Mouse (Mus musculus): ENCODE results near the gene Msi2. TPM values are rescaled to one million over a fixed set of nuclear protein-coding genes. Genes with fewer than 3 reads are reported as not detected.
A peak's percentile ranks its signal among the peaks of the same experiment; 100 is the strongest.

Gene Msi2
- polyA plus RNA-seq, 1 experiment from 2014 or later, result 24.5 TPM

GRCm38 (mm10) chr11:88424034-88424767 is 294.1 kb downstream of the Msi2 start:
- WGBS, result 66% methylated on average over 20 of the region's 20 CpGs
- Histone ChIP-seq H3K27me3 (ENCODE audit: insufficient read depth, low read length) (no peaks in the 10 kb centered on the region), H3K9ac (ENCODE audit: low read depth, low read length) (no peak overlapping the region), H3K27ac (no peak overlapping the region), H3K36me3 (ENCODE audit: insufficient read depth, low read length) (no peaks in the 10 kb centered on the region), H3K9me3 (replicated peaks; ENCODE audit: low read length) (no peaks in the 10 kb centered on the region), H3K4me1 (replicated peaks; ENCODE audit: insufficient read depth, low read length) (peaks cover 8% of the 10 kb centered on the region), H3K4me3 (replicated peaks; ENCODE audit: low read depth, low read length) (no peak overlapping the region), H3K4me2 (ENCODE audit: low read length) (no peak overlapping the region)
- ATAC-seq (replicated peaks; ENCODE audit: low FRiP score, low read depth), result no peak
- DNase-seq (ENCODE audit: low spot score), result no peak
- TF ChIP-seq CTCF (IDR thresholded peaks at IDR 0.05; ENCODE audit: low read depth), result no peak

GRCm38 (mm10) chr11:88421057-88421578 is 297.2 kb downstream of the Msi2 start:
- Histone ChIP-seq H3K4me2 (ENCODE audit: low read length) (no peak overlapping the region), H3K36me3 (ENCODE audit: insufficient read depth, low read length) (no peaks in the 10 kb centered on the region), H3K9me3 (replicated peaks; ENCODE audit: low read length) (no peaks in the 10 kb centered on the region), H3K9ac (ENCODE audit: low read depth, low read length) (0 out of 2 replicates have a peak overlapping the region, but pooled peaks have one; percentile 18), H3K4me1 (replicated peaks; ENCODE audit: insufficient read depth, low read length) (peaks cover 8% of the 10 kb centered on the region), H3K27ac (peak overlapping the region; percentile 36; the same call in 1 of the 2 replicates), H3K27me3 (ENCODE audit: insufficient read depth, low read length) (no peaks in the 10 kb centered on the region), H3K4me3 (replicated peaks; ENCODE audit: low read depth, low read length) (no peak overlapping the region)
- ATAC-seq (replicated peaks; ENCODE audit: low FRiP score, low read depth), result no peak
- TF ChIP-seq CTCF (IDR thresholded peaks at IDR 0.05; ENCODE audit: low read depth), result no peak
- DNase-seq (ENCODE audit: low spot score), result peak; percentile 27
- WGBS, result 41% methylated on average over 9 of the region's 9 CpGs

GRCm38 (mm10) chr11:88419657-88420366 is 298.5 kb downstream of the Msi2 start:
- WGBS, result 85% methylated on average over 9 of the region's 9 CpGs
- TF ChIP-seq CTCF (IDR thresholded peaks at IDR 0.05; ENCODE audit: low read depth), result no peak
- Histone ChIP-seq H3K27ac (no peak overlapping the region), H3K9me3 (replicated peaks; ENCODE audit: low read length) (no peaks in the 10 kb centered on the region), H3K4me3 (replicated peaks; ENCODE audit: low read depth, low read length) (no peak overlapping the region), H3K4me2 (ENCODE audit: low read length) (no peak overlapping the region), H3K27me3 (ENCODE audit: insufficient read depth, low read length) (no peaks in the 10 kb centered on the region), H3K36me3 (ENCODE audit: insufficient read depth, low read length) (no peaks in the 10 kb centered on the region), H3K4me1 (replicated peaks; ENCODE audit: insufficient read depth, low read length) (0 out of 2 replicates have a peak, but pooled peaks cover 3% of the 10 kb centered on the region), H3K9ac (ENCODE audit: low read depth, low read length) (no peak overlapping the region)
- ATAC-seq (replicated peaks; ENCODE audit: low FRiP score, low read depth) (no peak), DNase-seq (ENCODE audit: low spot score) (no peak)

DNA sequence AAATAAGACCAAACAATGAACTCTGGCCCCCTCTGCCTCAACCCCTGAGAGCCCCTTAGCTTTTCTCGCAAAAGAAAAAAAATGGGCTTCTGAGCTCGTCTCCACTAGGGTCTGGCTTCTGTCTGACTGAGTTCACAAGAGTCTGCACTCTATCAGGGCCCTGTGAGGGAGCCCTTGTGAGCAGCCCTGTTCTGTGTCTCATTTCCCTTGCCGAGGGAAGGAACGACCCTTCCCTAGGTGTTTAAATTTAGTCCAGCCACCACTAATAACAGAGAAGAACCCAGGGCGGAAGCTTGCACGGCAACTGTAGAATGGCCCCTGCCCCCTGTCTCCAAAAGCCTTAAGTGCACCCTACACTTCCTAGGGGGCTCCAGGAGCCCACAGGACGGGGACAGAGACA is 299.2 kb downstream of the Msi2 start:
- no peak for TF ChIP-seq CTCF (IDR thresholded peaks at IDR 0.05; ENCODE audit: low read depth)
- 59% methylated on average over 7 of the region's 7 CpGs for WGBS
- Histone ChIP-seq H3K27me3 (ENCODE audit: insufficient read depth, low read length) (no peaks in the 10 kb centered on the region), H3K36me3 (ENCODE audit: insufficient read depth, low read length) (no peaks in the 10 kb centered on the region), H3K9me3 (replicated peaks; ENCODE audit: low read length) (no peaks in the 10 kb centered on the region), H3K4me1 (replicated peaks; ENCODE audit: insufficient read depth, low read length) (0 out of 2 replicates have a peak, but pooled peaks cover 6% of the 10 kb centered on the region), H3K4me3 (replicated peaks; ENCODE audit: low read depth, low read length) (no peak overlapping the region), H3K9ac (ENCODE audit: low read depth, low read length) (no peak overlapping the region), H3K27ac (no peak overlapping the region), H3K4me2 (ENCODE audit: low read length) (no peak overlapping the region)
- DNase-seq (ENCODE audit: low spot score) (no peak), ATAC-seq (replicated peaks; ENCODE audit: low FRiP score, low read depth) (no peak)

DNA sequence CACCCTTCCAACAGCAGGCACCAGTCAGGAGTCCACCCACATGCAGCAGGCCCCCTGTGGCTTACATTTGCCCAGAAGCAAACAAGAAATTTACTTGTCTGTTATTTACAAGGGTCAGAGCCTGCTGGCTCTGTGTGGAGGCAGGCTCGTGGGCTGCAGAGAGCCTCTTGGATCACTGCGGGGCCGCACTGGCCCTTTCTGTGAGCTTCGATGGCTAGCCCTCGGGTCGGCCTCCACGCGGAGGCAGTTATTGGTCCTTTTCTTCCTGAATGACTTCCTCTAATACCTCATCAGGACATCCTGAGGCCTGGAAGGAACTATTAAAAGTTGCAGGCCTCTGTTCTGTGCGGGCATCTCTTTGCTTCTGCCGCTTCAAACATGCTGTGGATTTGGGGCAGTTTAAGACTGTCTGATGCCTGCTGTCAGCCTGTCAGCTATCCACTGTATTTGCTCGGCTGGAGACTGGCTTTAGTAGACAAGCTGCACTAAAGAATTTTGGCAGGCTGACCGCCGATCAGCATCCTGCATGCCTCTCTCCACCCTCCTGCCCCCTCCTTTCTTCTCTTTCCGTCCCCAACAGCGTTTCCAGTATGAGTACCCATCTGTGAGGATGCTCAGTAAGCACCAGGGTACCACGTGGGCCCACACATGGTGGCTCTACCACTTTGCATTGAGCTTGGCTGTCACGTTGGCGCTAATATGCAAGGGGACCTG is 304.0 kb downstream of the Msi2 start:
- no peak for DNase-seq (ENCODE audit: low spot score)
- Histone ChIP-seq H3K9ac (ENCODE audit: low read depth, low read length) (no peak overlapping the region), H3K9me3 (replicated peaks; ENCODE audit: low read length) (no peaks in the 10 kb centered on the region), H3K4me2 (ENCODE audit: low read length) (no peak overlapping the region), H3K4me1 (replicated peaks; ENCODE audit: insufficient read depth, low read length) (0 out of 2 replicates have a peak, but pooled peaks cover 4% of the 10 kb centered on the region), H3K27ac (no peak overlapping the region), H3K27me3 (ENCODE audit: insufficient read depth, low read length) (no peaks in the 10 kb centered on the region), H3K36me3 (ENCODE audit: insufficient read depth, low read length) (0 out of 2 replicates have a peak, but pooled peaks cover 6% of the 10 kb centered on the region), H3K4me3 (replicated peaks; ENCODE audit: low read depth, low read length) (no peak overlapping the region)
- ATAC-seq (replicated peaks; ENCODE audit: low FRiP score, low read depth), result no peak
- no peak for TF ChIP-seq CTCF (IDR thresholded peaks at IDR 0.05; ENCODE audit: low read depth)
- WGBS, result 43% methylated on average over 18 of the region's 18 CpGs

All from kidney, postnatal 0 days (tissue).